9 mouse cellular contexts compared by ENCODE assay signal in genomic region chr14:22020885-22021284, GRCm38 (mm10). TPM values are rescaled to one million over a fixed set of nuclear protein-coding genes. Genes with fewer than 3 reads are reported as not detected.
DNase-seq lines count a peak whose midpoint lies in the region; ATAC-seq and TF ChIP-seq lines count a peak whose summit lies in the region.
"Had no signal": no experiment of that assay in that cellular context is flagged by ENCODE, and none has a peak within 500 bp of the region (broad histone marks: within the 10 kb centered on the region; RNA-seq: fewer than 3 reads in every experiment).

No protein-coding gene starts in this region.

- H3K27me3 ChIP-seq in midbrain, embryonic 10.5 days (ENCODE audit: low read depth, poor library complexity, severe bottlenecking), result peaks cover 48% of the 10 kb centered on the region
- peaks cover 20% of the 10 kb centered on the region for H3K27me3 ChIP-seq in midbrain, embryonic 15.5 days (replicated peaks)
- H3K27me3 ChIP-seq in midbrain, embryonic 14.5 days (ENCODE audit: control insufficient read depth, insufficient read depth, low read length), result no peaks in the 10 kb centered on the region; the same call in 1 of the 2 replicates

- 12% methylated on average over 2 of the region's 2 CpGs for whole genome bisulfite sequencing in midbrain, embryonic 10.5 days
- WGBS in midbrain, embryonic 15.5 days, result 10% methylated on average over 2 of the region's 2 CpGs
- WGBS in midbrain, embryonic 14.5 days, result 24% methylated on average over 2 of the region's 2 CpGs

- H3K9ac ChIP-seq in midbrain, embryonic 15.5 days, result no peak overlapping the region
- no peak overlapping the region for H3K9ac ChIP-seq in midbrain, embryonic 14.5 days (replicated peaks; ENCODE audit: low read length)

- peak; percentile 50; the same call in 1 of the 2 replicates for TF ChIP-seq CTCF in cortical plate, adult 2 months (IDR thresholded peaks at IDR 0.05; ENCODE audit: extremely low read depth, insufficient read depth, low read length)

- no peak for ATAC-seq in midbrain, embryonic 15.5 days (replicated peaks)
- ATAC-seq in midbrain, embryonic 14.5 days (ENCODE audit: low FRiP score, low TSS enrichment), result no peak
- ATAC-seq in inflammation-experienced regulatory T-cells, adult 6 months, result no peak

- TF ChIP-seq POLR2A in cortical plate, adult 2 months (IDR thresholded peaks at IDR 0.05; ENCODE audit: extremely low read depth, insufficient read depth, low read length), result no peak

- H3K4me1 ChIP-seq in midbrain, embryonic 10.5 days, result peaks cover 22% of the 10 kb centered on the region
- H3K4me1 ChIP-seq in midbrain, embryonic 15.5 days, result peaks cover 10% of the 10 kb centered on the region
- H3K4me1 ChIP-seq in cortical plate, adult 2 months (ENCODE audit: control insufficient read depth, insufficient read depth, low read length), result no peaks in the 10 kb centered on the region; the same call in 1 of the 2 replicates
- peaks cover 7% of the 10 kb centered on the region for H3K4me1 ChIP-seq in midbrain, embryonic 14.5 days (ENCODE audit: control insufficient read depth, insufficient read depth, low read length)

- H3K36me3 ChIP-seq in midbrain, embryonic 10.5 days, result no peaks in the 10 kb centered on the region
- H3K36me3 ChIP-seq in midbrain, embryonic 15.5 days (replicated peaks), result no peaks in the 10 kb centered on the region
- no peaks in the 10 kb centered on the region for H3K36me3 ChIP-seq in midbrain, embryonic 14.5 days (ENCODE audit: control insufficient read depth, insufficient read depth, low read length)

- no peak overlapping the region for H3K4me3 ChIP-seq in midbrain, embryonic 10.5 days
- no peak overlapping the region for H3K4me3 ChIP-seq in midbrain, embryonic 15.5 days
- no peak overlapping the region for H3K4me3 ChIP-seq in cortical plate, adult 2 months (ENCODE audit: insufficient read depth, low read length)
- H3K4me3 ChIP-seq in midbrain, embryonic 14.5 days (replicated peaks; ENCODE audit: low read depth, low read length), result no peak overlapping the region

- peak; percentile 42 for DNase-seq in midbrain, embryonic 10.5 days (ENCODE audit: low spot score)
- peak; percentile 28 for DNase-seq in adrenal gland, adult 8-10 months
- DNase-seq in heart, postnatal 14 days, result peak; percentile 37 to 70
- DNase-seq in left cerebral cortex, postnatal 4 days, result peak; percentile 74
- DNase-seq in midbrain, embryonic 14.5 days, result peak; percentile 76

- intact Hi-C loops in heart, postnatal 14 days (cut with DNase I), result no loop called here
- intact Hi-C loops in left cerebral cortex, postnatal 4 days (cut with DNase I), result no loop called here

- H3K9me3 ChIP-seq in midbrain, embryonic 10.5 days (replicated peaks), result no peaks in the 10 kb centered on the region
- no peaks in the 10 kb centered on the region for H3K9me3 ChIP-seq in midbrain, embryonic 15.5 days
- H3K9me3 ChIP-seq in midbrain, embryonic 14.5 days (ENCODE audit: control insufficient read depth, low read length), result no peaks in the 10 kb centered on the region

- no peak overlapping the region for H3K4me2 ChIP-seq in midbrain, embryonic 15.5 days
- no peak overlapping the region for H3K4me2 ChIP-seq in midbrain, embryonic 14.5 days (ENCODE audit: low read length)

- H3K27ac ChIP-seq in midbrain, embryonic 10.5 days (replicated peaks), result no peak overlapping the region
- no peak overlapping the region for H3K27ac ChIP-seq in midbrain, embryonic 15.5 days
- no peak overlapping the region for H3K27ac ChIP-seq in cortical plate, adult 2 months (ENCODE audit: insufficient read depth, low read length)
- H3K27ac ChIP-seq in midbrain, embryonic 14.5 days (replicated peaks; ENCODE audit: low read depth, low read length), result no peak overlapping the region

RNA-seq across cellular contexts. Expression of gene Lrmda, which starts 1.4 kb away (rescaled TPM):
- polyA plus RNA-seq in midbrain, embryonic 10.5 days (2016; fragmentation: Nextera tagmentation; extraction: Ambion mirVana), result 0.38 TPM in 1 of 2 replicates, not detected in the other
- polyA plus RNA-seq in midbrain, embryonic 15.5 days (2015; fragmentation: Nextera tagmentation; extraction: Ambion mirVana), result 0.31 and 0.32 TPM in 2 replicates
- total RNA-seq in adrenal gland, adult 8-10 months (2022), result 1 to 10 TPM; 3.4 to 8.5 (median 5.7) TPM
- polyA plus RNA-seq in cortical plate, adult 2 months (2012; rRNA removed), result 0.28 and 0.65 TPM in 2 replicates
- total RNA-seq in heart, postnatal 14 days (2021), result 1 to 10 TPM in 1 of 2 experiments, under 1 TPM in 1; 0.76 to 1.0 TPM
- under 1 TPM in 1 of 2 experiments, not detected in 1; 0.74 TPM for total RNA-seq in left cerebral cortex, postnatal 4 days (2021)
- 0.42 TPM in 1 of 2 replicates, not detected in the other for polyA plus RNA-seq in midbrain, embryonic 14.5 days (2014; fragmentation: Nextera tagmentation; extraction: Ambion mirVana)
- polyA plus RNA-seq in inflammation-experienced regulatory T-cells, adult 6 months (2017; shearing (Covaris generic)), result not detected
- polyA plus RNA-seq: small intestine, adult 2 months had no signal

RNA-seq across cellular contexts. Expression of gene Zfp503, which starts 31.5 kb away (rescaled TPM):
- 11.2 and 13.0 TPM in 2 replicates for polyA plus RNA-seq in midbrain, embryonic 10.5 days (2016; fragmentation: Nextera tagmentation; extraction: Ambion mirVana)
- polyA plus RNA-seq in midbrain, embryonic 15.5 days (2015; fragmentation: Nextera tagmentation; extraction: Ambion mirVana), result 5.8 and 5.9 TPM in 2 replicates
- 10 to 100 TPM; 30.6 to 41.2 (median 34.7) TPM for total RNA-seq in adrenal gland, adult 8-10 months (2022)
- 1.4 and 1.9 TPM in 2 replicates for polyA plus RNA-seq in cortical plate, adult 2 months (2012; rRNA removed)
- total RNA-seq in heart, postnatal 14 days (2021), result 1 to 10 TPM; 1.8 to 2.6 TPM
- 1 to 10 TPM; 2.2 to 4.8 TPM for total RNA-seq in left cerebral cortex, postnatal 4 days (2021)
- 4.4 and 5.0 TPM in 2 replicates for polyA plus RNA-seq in midbrain, embryonic 14.5 days (2014; fragmentation: Nextera tagmentation; extraction: Ambion mirVana)
- not detected for polyA plus RNA-seq in inflammation-experienced regulatory T-cells, adult 6 months (2017; shearing (Covaris generic))
